Mouse (Mus musculus): Measurements from ENCODE around the gene Ndufa3. TPM values are rescaled to one million over a fixed set of nuclear protein-coding genes. Genes with fewer than 3 reads are reported as not detected.
"Not testable (repeated sequence)": the region's sequence is repeated elsewhere in the genome, so short reads cannot be mapped to it uniquely, and the experiment has no call there.

Gene Ndufa3
- polyA plus RNA-seq, 1 experiment from 2014 or later: 400 TPM

GRCm38 (mm10) chr7:3585763-3586162 is 31.4 kb upstream of the Ndufa3 start:
- no peak for ATAC-seq
- H3K27ac ChIP-seq (ENCODE audit: low read length): no peak overlapping the region
- H3K36me3 ChIP-seq (ENCODE audit: control insufficient read depth, insufficient read depth, low read length): no peaks in the 10 kb centered on the region
- H3K9me3 ChIP-seq (replicated peaks; ENCODE audit: control insufficient read depth, low read length, poor library complexity, severe bottlenecking): no peaks in the 10 kb centered on the region
- no peaks in the 10 kb centered on the region for H3K27me3 ChIP-seq (ENCODE audit: control insufficient read depth, insufficient read depth, low read depth, low read length)
- no peaks in the 10 kb centered on the region for H3K4me1 ChIP-seq (ENCODE audit: control insufficient read depth, insufficient read depth, low read length)
- WGBS: 18% methylated on average over 6 of the region's 6 CpGs
- H3K4me3 ChIP-seq (ENCODE audit: low read depth, low read length): no peak overlapping the region
- no peak overlapping the region for H3K9ac ChIP-seq (ENCODE audit: low read depth, low read length)
- no peak overlapping the region for H3K4me2 ChIP-seq (ENCODE audit: low read length)

GRCm38 (mm10) chr7:3586255-3586654 is 30.9 kb upstream of the Ndufa3 start:
- Histone ChIP-seq H3K9me3 (replicated peaks; ENCODE audit: control insufficient read depth, low read length, poor library complexity, severe bottlenecking) (no peaks in the 10 kb centered on the region), H3K9ac (ENCODE audit: low read depth, low read length) (no peak overlapping the region), H3K27me3 (ENCODE audit: control insufficient read depth, insufficient read depth, low read depth, low read length) (no peaks in the 10 kb centered on the region), H3K4me3 (ENCODE audit: low read depth, low read length) (no peak overlapping the region), H3K27ac (ENCODE audit: low read length) (no peak overlapping the region), H3K36me3 (ENCODE audit: control insufficient read depth, insufficient read depth, low read length) (no peaks in the 10 kb centered on the region), H3K4me1 (ENCODE audit: control insufficient read depth, insufficient read depth, low read length) (no peaks in the 10 kb centered on the region), H3K4me2 (ENCODE audit: low read length) (no peak overlapping the region)
- ATAC-seq: no peak
- 3% methylated on average over 5 of the region's 5 CpGs for WGBS

- H3K36me3 ChIP-seq (ENCODE audit: control insufficient read depth, insufficient read depth, low read length): no peaks in the 10 kb centered on the region
- no peak overlapping the region for H3K9ac ChIP-seq (ENCODE audit: low read depth, low read length)
- H3K9me3 ChIP-seq (replicated peaks; ENCODE audit: control insufficient read depth, low read length, poor library complexity, severe bottlenecking): no peaks in the 10 kb centered on the region
- H3K4me1 ChIP-seq (ENCODE audit: control insufficient read depth, insufficient read depth, low read length): no peaks in the 10 kb centered on the region
- no peak overlapping the region for H3K4me2 ChIP-seq (ENCODE audit: low read length)
- H3K4me3 ChIP-seq (ENCODE audit: low read depth, low read length): no peak overlapping the region
- H3K27ac ChIP-seq (ENCODE audit: low read length): no peak overlapping the region
- no peak for ATAC-seq
- no peaks in the 10 kb centered on the region for H3K27me3 ChIP-seq (ENCODE audit: control insufficient read depth, insufficient read depth, low read depth, low read length)
- WGBS: 71% methylated on average over 1 of the region's 1 CpGs
Measured at GRCm38 (mm10) chr7:3587292-3587691, 29.9 kb upstream of the Ndufa3 start.

GRCm38 (mm10) chr7:3590550-3590949 is 26.6 kb upstream of the Ndufa3 start:
- Histone ChIP-seq H3K4me1 (ENCODE audit: control insufficient read depth, insufficient read depth, low read length) (no peaks in the 10 kb centered on the region), H3K4me3 (ENCODE audit: low read depth, low read length) (no peak overlapping the region), H3K36me3 (ENCODE audit: control insufficient read depth, insufficient read depth, low read length) (no peaks in the 10 kb centered on the region), H3K4me2 (ENCODE audit: low read length) (no peak overlapping the region), H3K27ac (ENCODE audit: low read length) (no peak overlapping the region), H3K27me3 (ENCODE audit: control insufficient read depth, insufficient read depth, low read depth, low read length) (no peaks in the 10 kb centered on the region), H3K9ac (ENCODE audit: low read depth, low read length) (no peak overlapping the region), H3K9me3 (replicated peaks; ENCODE audit: control insufficient read depth, low read length, poor library complexity, severe bottlenecking) (no peaks in the 10 kb centered on the region)
- 82% methylated on average over 3 of the region's 3 CpGs for WGBS
- no peak for ATAC-seq

- H3K27ac ChIP-seq (ENCODE audit: low read length): no peak overlapping the region
- H3K4me1 ChIP-seq (ENCODE audit: control insufficient read depth, insufficient read depth, low read length): no peaks in the 10 kb centered on the region
- no peaks in the 10 kb centered on the region for H3K36me3 ChIP-seq (ENCODE audit: control insufficient read depth, insufficient read depth, low read length)
- no peaks in the 10 kb centered on the region for H3K27me3 ChIP-seq (ENCODE audit: control insufficient read depth, insufficient read depth, low read depth, low read length)
- no peak overlapping the region for H3K4me2 ChIP-seq (ENCODE audit: low read length)
- no peak overlapping the region for H3K9ac ChIP-seq (ENCODE audit: low read depth, low read length)
- WGBS: 84% methylated on average over 1 of the region's 1 CpGs
- no peak overlapping the region for H3K4me3 ChIP-seq (ENCODE audit: low read depth, low read length)
- ATAC-seq: no peak
- H3K9me3 ChIP-seq (replicated peaks; ENCODE audit: control insufficient read depth, low read length, poor library complexity, severe bottlenecking): no peaks in the 10 kb centered on the region
Measured at GRCm38 (mm10) chr7:3591534-3591933, 25.6 kb upstream of the Ndufa3 start.

- H3K9me3 ChIP-seq (replicated peaks; ENCODE audit: control insufficient read depth, low read length, poor library complexity, severe bottlenecking): no peaks in the 10 kb centered on the region
- no peak overlapping the region for H3K4me3 ChIP-seq (ENCODE audit: low read depth, low read length)
- H3K9ac ChIP-seq (ENCODE audit: low read depth, low read length): no peak overlapping the region
- H3K27me3 ChIP-seq (ENCODE audit: control insufficient read depth, insufficient read depth, low read depth, low read length): no peaks in the 10 kb centered on the region
- no peak overlapping the region for H3K4me2 ChIP-seq (ENCODE audit: low read length)
- peak; percentile 54; the same call in 1 of the 2 replicates for ATAC-seq
- H3K4me1 ChIP-seq (ENCODE audit: control insufficient read depth, insufficient read depth, low read length): no peaks in the 10 kb centered on the region
- no peak overlapping the region for H3K27ac ChIP-seq (ENCODE audit: low read length)
- H3K36me3 ChIP-seq (ENCODE audit: control insufficient read depth, insufficient read depth, low read length): no peaks in the 10 kb centered on the region
Measured at GRCm38 (mm10) chr7:3593855-3594254, 23.3 kb upstream of the Ndufa3 start.

GRCm38 (mm10) chr7:3594686-3595085 is 22.5 kb upstream of the Ndufa3 start:
- no peak overlapping the region for H3K27ac ChIP-seq (ENCODE audit: low read length)
- 25% methylated on average over 5 of the region's 5 CpGs for WGBS
- no peak for ATAC-seq
- H3K36me3 ChIP-seq (ENCODE audit: control insufficient read depth, insufficient read depth, low read length): no peaks in the 10 kb centered on the region
- H3K4me2 ChIP-seq (ENCODE audit: low read length): no peak overlapping the region
- no peaks in the 10 kb centered on the region for H3K9me3 ChIP-seq (replicated peaks; ENCODE audit: control insufficient read depth, low read length, poor library complexity, severe bottlenecking)
- H3K9ac ChIP-seq (ENCODE audit: low read depth, low read length): no peak overlapping the region
- H3K27me3 ChIP-seq (ENCODE audit: control insufficient read depth, insufficient read depth, low read depth, low read length): no peaks in the 10 kb centered on the region
- no peaks in the 10 kb centered on the region for H3K4me1 ChIP-seq (ENCODE audit: control insufficient read depth, insufficient read depth, low read length)
- H3K4me3 ChIP-seq (ENCODE audit: low read depth, low read length): no peak overlapping the region

- Histone ChIP-seq H3K4me1 (ENCODE audit: control insufficient read depth, insufficient read depth, low read length) (no peaks in the 10 kb centered on the region), H3K9ac (ENCODE audit: low read depth, low read length) (no peak overlapping the region), H3K4me2 (ENCODE audit: low read length) (peak overlapping the region; percentile 8; the same call in 1 of the 2 replicates), H3K27ac (ENCODE audit: low read length) (no peak overlapping the region), H3K9me3 (replicated peaks; ENCODE audit: control insufficient read depth, low read length, poor library complexity, severe bottlenecking) (no peaks in the 10 kb centered on the region), H3K27me3 (ENCODE audit: control insufficient read depth, insufficient read depth, low read depth, low read length) (no peaks in the 10 kb centered on the region), H3K4me3 (ENCODE audit: low read depth, low read length) (no peak overlapping the region), H3K36me3 (ENCODE audit: control insufficient read depth, insufficient read depth, low read length) (no peaks in the 10 kb centered on the region)
- no peak for ATAC-seq
- WGBS: 24% methylated on average over 9 of the region's 9 CpGs
Measured at GRCm38 (mm10) chr7:3595146-3595545, 22.0 kb upstream of the Ndufa3 start.

GRCm38 (mm10) chr7:3597755-3598154 is 19.4 kb upstream of the Ndufa3 start:
- H3K36me3 ChIP-seq (ENCODE audit: control insufficient read depth, insufficient read depth, low read length); ATAC-seq: not testable (repeated sequence)
- 68% methylated on average over 1 of the region's 1 CpGs for WGBS

GRCm38 (mm10) chr7:3601119-3601518 is 16.1 kb upstream of the Ndufa3 start:
- no peak overlapping the region for H3K9ac ChIP-seq (ENCODE audit: low read depth, low read length)
- no peaks in the 10 kb centered on the region for H3K4me1 ChIP-seq (ENCODE audit: control insufficient read depth, insufficient read depth, low read length)
- no peak overlapping the region for H3K4me2 ChIP-seq (ENCODE audit: low read length)
- WGBS: 7% methylated on average over 4 of the region's 4 CpGs
- peak; percentile 76 for ATAC-seq
- no peaks in the 10 kb centered on the region for H3K27me3 ChIP-seq (ENCODE audit: control insufficient read depth, insufficient read depth, low read depth, low read length)
- H3K36me3 ChIP-seq (ENCODE audit: control insufficient read depth, insufficient read depth, low read length): no peaks in the 10 kb centered on the region
- H3K4me3 ChIP-seq (ENCODE audit: low read depth, low read length): no peak overlapping the region
- no peak overlapping the region for H3K27ac ChIP-seq (ENCODE audit: low read length)
- H3K9me3 ChIP-seq (replicated peaks; ENCODE audit: control insufficient read depth, low read length, poor library complexity, severe bottlenecking): no peaks in the 10 kb centered on the region

More at GRCm38 (mm10) chr7:3597755-3598154, 19.4 kb upstream of the Ndufa3 start:
- H3K4me2 ChIP-seq (ENCODE audit: low read length); H3K9ac ChIP-seq (ENCODE audit: low read depth, low read length); H3K27me3 ChIP-seq (ENCODE audit: control insufficient read depth, insufficient read depth, low read depth, low read length); H3K4me1 ChIP-seq (ENCODE audit: control insufficient read depth, insufficient read depth, low read length); H3K9me3 ChIP-seq (replicated peaks; ENCODE audit: control insufficient read depth, low read length, poor library complexity, severe bottlenecking); H3K27ac ChIP-seq (ENCODE audit: low read length); H3K4me3 ChIP-seq (ENCODE audit: low read depth, low read length): not testable (repeated sequence)

Measured in midbrain, embryonic 16.5 days (tissue).